Mouse (Mus musculus): Measurements from ENCODE around the gene Nab2.

Gene Nab2

GRCm38 (mm10) chr10:127618173-127618572 lies 50.2 kb downstream of the Nab2 start:
- intact Hi-C loops (cut with DNase I), result no loop called here

DNA sequence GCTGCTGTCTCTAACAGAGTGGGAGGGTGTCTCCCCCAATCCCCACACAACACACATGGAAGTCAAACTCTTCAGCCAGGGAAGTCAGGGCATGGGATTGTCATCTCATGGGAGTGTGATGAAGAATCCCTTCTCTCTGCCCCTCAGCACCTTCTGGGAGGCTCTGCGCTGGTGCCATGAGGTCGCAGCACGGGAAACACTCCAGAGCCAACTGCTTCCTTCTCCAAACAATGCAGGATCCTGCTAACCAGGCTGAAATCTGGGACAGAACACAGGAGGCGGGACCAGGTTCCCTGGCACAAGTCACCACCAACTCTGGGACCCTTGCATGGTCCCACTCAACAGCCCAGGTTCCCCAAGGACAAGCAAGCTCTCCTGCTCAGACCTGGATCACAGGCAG lies 51.1 kb downstream of the Nab2 start:
- intact Hi-C loops (cut with DNase I), result no loop called here

DNA sequence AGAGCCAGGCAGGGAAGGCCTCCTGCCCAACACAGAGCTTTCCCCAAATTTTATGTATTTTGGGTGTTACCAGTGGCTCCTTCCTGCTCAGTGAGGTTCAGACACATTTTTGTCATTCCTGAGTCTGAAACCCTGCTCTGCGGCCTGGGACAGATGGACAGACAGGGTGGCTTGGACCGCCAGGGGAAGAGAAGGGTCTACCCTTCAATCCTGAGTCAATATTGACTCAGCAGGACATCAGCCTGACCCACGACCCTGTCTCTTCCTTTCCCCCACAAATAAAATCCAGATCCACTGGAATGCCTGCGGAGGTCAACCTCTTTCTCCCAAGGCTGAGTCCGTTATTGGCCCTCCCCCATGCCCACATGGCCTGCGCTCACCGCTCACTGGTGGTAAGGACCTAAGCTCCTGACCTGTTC lies 52.1 kb downstream of the Nab2 start:
- intact Hi-C loops (cut with DNase I), result no loop called here

DNA sequence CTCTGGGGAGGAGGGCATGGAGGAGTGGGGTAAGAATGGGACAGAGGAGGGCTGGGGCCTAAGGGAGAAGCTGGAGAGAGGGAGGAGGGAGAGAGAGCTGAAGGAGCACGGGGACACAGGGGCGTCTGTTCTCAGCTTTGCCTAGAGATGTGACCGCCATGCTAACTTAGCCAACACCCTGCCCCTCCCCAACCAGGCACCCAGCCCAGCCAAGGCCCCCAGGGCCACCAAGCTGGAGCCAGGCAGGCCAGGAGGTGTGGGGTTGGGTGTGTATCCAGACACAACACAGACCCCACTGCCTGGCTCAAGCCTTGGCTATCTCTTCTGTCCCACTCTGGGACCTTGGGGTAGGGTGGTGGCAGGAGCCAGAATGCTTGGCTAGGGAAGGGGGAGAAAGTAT lies 52.8 kb downstream of the Nab2 start:
- intact Hi-C loops (cut with DNase I), result no loop called here

- intact Hi-C loops (cut with DNase I), result no loop called here
Observed at GRCm38 (mm10) chr10:127615034-127615374, 53.4 kb downstream of the Nab2 start.

GRCm38 (mm10) chr10:127614236-127615033 lies 53.9 kb downstream of the Nab2 start:
- intact Hi-C loops (cut with DNase I), result no loop called here

GRCm38 (mm10) chr10:127612079-127612775 lies 56.1 kb downstream of the Nab2 start:
- intact Hi-C loops (cut with DNase I), result no loop called here

Measured in adrenal gland (tissue).